Mouse (Mus musculus) kidney, adult 2 months (tissue): Measurements from ENCODE around the gene Zfp456. TPM values are rescaled to one million over a fixed set of nuclear protein-coding genes. Genes with fewer than 3 reads are reported as not detected.

Experiments
- DNase-seq: peaks from one replicate; pipeline ENCODE4 v3.0.0; 2021
- H3K27ac ChIP-seq: fragments of 200-500 bp; 2 replicates; pipeline ENCODE4 v1.5.1; 2012; ENCODE audit warnings: low read depth, low read length, control low read depth, inconsistent platforms; ENCODE audit not compliant: insufficient read depth
- H3K27me3 ChIP-seq: fragments of 200-500 bp; replicated peaks from 2 replicates; pipeline ENCODE4 v1.6.1; 2012; ENCODE audit warnings: mild to moderate bottlenecking, moderate library complexity, low read length, inconsistent platforms; ENCODE audit not compliant: control insufficient read depth, insufficient read depth
- H3K36me3 ChIP-seq: fragments of 200-500 bp; 2 replicates; pipeline ENCODE4 v1.6.1; 2012; ENCODE audit warnings: mild to moderate bottlenecking, moderate library complexity, low read length, inconsistent platforms; ENCODE audit not compliant: control insufficient read depth, insufficient read depth
- H3K4me1 ChIP-seq: fragments of 200-500 bp; 2 replicates; pipeline ENCODE4 v1.6.1; 2011; ENCODE audit warnings: low read length; ENCODE audit not compliant: control insufficient read depth, insufficient read depth
- H3K4me3 ChIP-seq: fragments of 200-500 bp; 2 replicates; pipeline ENCODE4 v1.5.1; 2011; ENCODE audit warnings: mild to moderate bottlenecking, low read depth, low read length, control low read depth; ENCODE audit not compliant: insufficient read depth
- CTCF ChIP-seq: fragments of 200-500 bp; conservative IDR thresholded peaks from 2 replicates; pipeline ENCODE4 v1.5.1; 2011; ENCODE audit warnings: low read depth, mild to moderate bottlenecking, control low read depth, low read length, moderate library complexity, mixed read lengths; ENCODE audit not compliant: insufficient read depth, insufficient read length
- POLR2A ChIP-seq: fragments of 200-500 bp; IDR thresholded peaks from one replicate; pipeline ENCODE4 v1.6.1; 2011; ENCODE audit warnings: low read depth, low read length, control low read depth
- WGBS: fragments of 180-500 bp; shearing (Covaris S2); methylation state at CpG from one replicate; pipeline ENCODE4 v1.1.7; 2018; 5-methylcytosine and 5-hydroxymethylcytosine counted together
- polyA plus RNA-seq: library from polyadenylated mRNA; depleted of rRNA; stranded (reverse); fragments of >200 nt; gene quantifications from 2 replicates; pipeline ENCODE4 v1.2.3, GENCODE M21; 2012; rRNA removed

Gene Zfp456
- polyA plus RNA-seq, 1 experiment: 0.31 TPM

GRCm38 (mm10) chr13:67360131-67360744 lies 15.4 kb downstream of the Zfp456 start, which contains the start of the genes Gm28044 and Zfp953:
TSS of gene Gm28044 (minus strand) at chr13:67360536.
TSS of gene Zfp953 (minus strand) at chr13:67360605.
- WGBS: under 1% methylated on average over 15 of the region's 15 CpGs
- no peak for TF ChIP-seq POLR2A
- 0 out of 2 replicates have a peak, but pooled peaks have one; percentile 7 for TF ChIP-seq CTCF
- H3K4me3 ChIP-seq: peak within 1 kb of the TSS; percentile 82
- H3K36me3 ChIP-seq: no peaks in the 10 kb centered on the region
- H3K27me3 ChIP-seq: no peaks in the 10 kb centered on the region
- peak within 1 kb of the TSS; percentile 79 for H3K27ac ChIP-seq
- H3K4me1 ChIP-seq: no peaks in the 10 kb centered on the region; the same call in 1 of the 2 replicates
- DNase-seq: peak; percentile 96

- H3K4me1 ChIP-seq: no peaks in the 10 kb centered on the region
- H3K4me3 ChIP-seq: no peak overlapping the region
- no peak for DNase-seq
- TF ChIP-seq CTCF (no peak), POLR2A (no peak)
- H3K27ac ChIP-seq: no peak overlapping the region
- no peaks in the 10 kb centered on the region for H3K36me3 ChIP-seq
- no peaks in the 10 kb centered on the region for H3K27me3 ChIP-seq
Measured at GRCm38 (mm10) chr13:67351854-67352253, 23.8 kb downstream of the Zfp456 start.

GRCm38 (mm10) chr13:67343422-67343821 lies 32.2 kb downstream of the Zfp456 start:
- no peak overlapping the region for H3K27ac ChIP-seq
- no peak overlapping the region for H3K4me3 ChIP-seq
- no peaks in the 10 kb centered on the region for H3K27me3 ChIP-seq
- 93% methylated on average over 2 of the region's 2 CpGs for WGBS
- H3K36me3 ChIP-seq: peaks cover 3% of the 10 kb centered on the region
- DNase-seq: no peak
- H3K4me1 ChIP-seq: no peaks in the 10 kb centered on the region
- TF ChIP-seq POLR2A (no peak), CTCF (no peak)

- H3K36me3 ChIP-seq: no peaks in the 10 kb centered on the region
- 71% methylated on average over 1 of the region's 1 CpGs for WGBS
- TF ChIP-seq POLR2A (no peak), CTCF (no peak)
- no peaks in the 10 kb centered on the region for H3K27me3 ChIP-seq
- no peak overlapping the region for H3K27ac ChIP-seq
- DNase-seq: no peak
- no peaks in the 10 kb centered on the region for H3K4me1 ChIP-seq
- peak overlapping the region; percentile 60; the same call in 1 of the 2 replicates for H3K4me3 ChIP-seq
Measured at GRCm38 (mm10) chr13:67332877-67333276, 42.7 kb downstream of the Zfp456 start.

- Histone ChIP-seq H3K27ac (0 out of 2 replicates have a peak within 1 kb of the TSS, but pooled peaks have one; percentile 28), H3K4me1 (no peaks in the 10 kb centered on the region), H3K4me3 (peak within 1 kb of the TSS; percentile 60), H3K27me3 (no peaks in the 10 kb centered on the region), H3K36me3 (no peaks in the 10 kb centered on the region)
- TF ChIP-seq CTCF (peak; percentile 56), POLR2A (no peak)
- DNase-seq: peak; percentile 95
- WGBS: 6% methylated on average over 17 of the region's 17 CpGs
Measured at GRCm38 (mm10) chr13:67332019-67332724, 43.4 kb downstream of the Zfp456 start, which contains the start of gene Zfp595. TSS of gene Zfp595 (minus strand) at chr13:67332570.

Other genes with a start within 250 kb of the Zfp456 start
- 2.4 and 3.0 TPM in 2 replicates for gene Rsl1, start 202.6 kb downstream of the Zfp456 start, polyA plus RNA-seq
- 0.12 and 0.36 TPM in 2 replicates for gene Zfp455, start 181.3 kb downstream of the Zfp456 start, polyA plus RNA-seq
- gene Zfp458, start 97.3 kb downstream of the Zfp456 start, polyA plus RNA-seq: 0.53 and 0.61 TPM in 2 replicates
- 2.0 and 2.1 TPM in 2 replicates for gene Zfp457, start 69.3 kb downstream of the Zfp456 start, polyA plus RNA-seq
- gene Zfp595, start 43.2 kb downstream of the Zfp456 start, polyA plus RNA-seq: 0.65 and 0.78 TPM in 2 replicates
- 0.20 TPM in 1 of 2 replicates, not detected in the other for gene Gm28044, start 15.3 kb downstream of the Zfp456 start, polyA plus RNA-seq
- 0.23 and 0.47 TPM in 2 replicates for gene Zfp953, start 15.2 kb downstream of the Zfp456 start, polyA plus RNA-seq
- 0.25 TPM in 1 of 2 replicates, not detected in the other for gene Gm28041, start 77 bp downstream of the Zfp456 start, polyA plus RNA-seq
- 1.8 and 3.4 TPM in 2 replicates for gene Zfp429, start 24.0 kb upstream of the Zfp456 start, polyA plus RNA-seq
- gene Zfp459, start 45.6 kb upstream of the Zfp456 start, polyA plus RNA-seq: 0.24 and 0.44 TPM in 2 replicates
- gene Zfp874a, start 75.8 kb upstream of the Zfp456 start, polyA plus RNA-seq: 2.0 and 2.8 TPM in 2 replicates
- 3.5 TPM in 2 replicates for gene Zfp874b, start 108.4 kb upstream of the Zfp456 start, polyA plus RNA-seq
- 0.88 and 1.3 TPM in 2 replicates for gene Zfp58, start 124.7 kb upstream of the Zfp456 start, polyA plus RNA-seq
- gene Gm26965, start 150.3 kb upstream of the Zfp456 start, polyA plus RNA-seq: not detected in 2 replicates
- gene Zfp87, start 150.4 kb upstream of the Zfp456 start, polyA plus RNA-seq: 28.0 and 30.8 TPM in 2 replicates
- gene Zfp748, start 178.0 kb upstream of the Zfp456 start, polyA plus RNA-seq: 2.2 and 3.3 TPM in 2 replicates
- 0.49 and 0.86 TPM in 2 replicates for gene Zfp729b, start 233.9 kb upstream of the Zfp456 start, polyA plus RNA-seq